ENCODE assay signal across 8 mouse cellular contexts in genomic region chr5:137332857-137333511, GRCm38 (mm10). TPM values are rescaled to one million over a fixed set of nuclear protein-coding genes. Genes with fewer than 3 reads are reported as not detected.
DNase-seq lines count a peak whose midpoint lies in the region; ATAC-seq and TF ChIP-seq lines count a peak whose summit lies in the region.

No protein-coding gene starts in this region.

- no peaks in the 10 kb centered on the region for H3K27me3 ChIP-seq in lung, embryonic 14.5 days (ENCODE audit: insufficient read depth, low read length)
- no peaks in the 10 kb centered on the region for H3K27me3 ChIP-seq in embryonic facial prominence, embryonic 14.5 days (replicated peaks; ENCODE audit: control insufficient read depth, insufficient read depth, low read length)
- H3K27me3 ChIP-seq in limb, embryonic 10.5 days (ENCODE audit: low read depth, poor library complexity, severe bottlenecking): no peaks in the 10 kb centered on the region
- H3K27me3 ChIP-seq in neural tube, embryonic 15.5 days (replicated peaks): no peaks in the 10 kb centered on the region

- H3K4me2 ChIP-seq in lung, embryonic 14.5 days: peak overlapping the region; percentile 97
- peak overlapping the region; percentile 96 for H3K4me2 ChIP-seq in embryonic facial prominence, embryonic 14.5 days (ENCODE audit: low read depth, low read length)
- H3K4me2 ChIP-seq in neural tube, embryonic 15.5 days: peak overlapping the region; percentile 91

- 0 out of 2 replicates have a peak, but pooled peaks have one; percentile 3 for ATAC-seq in lung, embryonic 14.5 days (ENCODE audit: insufficient read depth)
- no peak for ATAC-seq in embryonic facial prominence, embryonic 14.5 days (ENCODE audit: low read depth)
- ATAC-seq in neural tube, embryonic 15.5 days (ENCODE audit: low FRiP score): peak; percentile 43

- 0 out of 2 replicates have a peak, but pooled peaks cover 4% of the 10 kb centered on the region for H3K36me3 ChIP-seq in lung, embryonic 14.5 days (ENCODE audit: insufficient read depth)
- peaks cover 4% of the 10 kb centered on the region; the same call in 1 of the 2 replicates for H3K36me3 ChIP-seq in embryonic facial prominence, embryonic 14.5 days (ENCODE audit: control insufficient read depth, insufficient read depth, low read length)
- H3K36me3 ChIP-seq in limb, embryonic 10.5 days: no peaks in the 10 kb centered on the region
- peaks cover 3% of the 10 kb centered on the region for H3K36me3 ChIP-seq in neural tube, embryonic 15.5 days

- no peak for DNase-seq in lung, embryonic 14.5 days
- DNase-seq in lung, postnatal 14 days: no peak
- no peak for DNase-seq in embryonic facial prominence, embryonic 14.5 days (ENCODE audit: low spot score)
- no peak for DNase-seq in limb, embryonic 10.5 days (ENCODE audit: low spot score)
- no peak for DNase-seq in right cerebral cortex, postnatal 36 days (ENCODE audit: low spot score in 2 of 2)
- no peak for DNase-seq in cerebellum, postnatal 14 days
- DNase-seq in cerebellum, adult 11 months: no peak

- no peaks in the 10 kb centered on the region for H3K4me1 ChIP-seq in lung, embryonic 14.5 days (ENCODE audit: insufficient read depth)
- H3K4me1 ChIP-seq in embryonic facial prominence, embryonic 14.5 days (ENCODE audit: control insufficient read depth, insufficient read depth, low read length): 0 out of 2 replicates have a peak, but pooled peaks cover 6% of the 10 kb centered on the region
- peaks cover 30% of the 10 kb centered on the region for H3K4me1 ChIP-seq in limb, embryonic 10.5 days
- peaks cover 26% of the 10 kb centered on the region for H3K4me1 ChIP-seq in neural tube, embryonic 15.5 days

- H3K27ac ChIP-seq in lung, embryonic 14.5 days (ENCODE audit: low read depth): no peak overlapping the region
- H3K27ac ChIP-seq in embryonic facial prominence, embryonic 14.5 days (replicated peaks; ENCODE audit: low read depth, low read length): no peak overlapping the region
- H3K27ac ChIP-seq in limb, embryonic 10.5 days: peak overlapping the region; percentile 86
- H3K27ac ChIP-seq in neural tube, embryonic 15.5 days (replicated peaks): peak overlapping the region; percentile 76

- H3K9me3 ChIP-seq in lung, embryonic 14.5 days (ENCODE audit: low read depth, low read length): no peaks in the 10 kb centered on the region
- H3K9me3 ChIP-seq in embryonic facial prominence, embryonic 14.5 days (ENCODE audit: control insufficient read depth, low read length): no peaks in the 10 kb centered on the region
- H3K9me3 ChIP-seq in limb, embryonic 10.5 days (replicated peaks): no peaks in the 10 kb centered on the region
- no peaks in the 10 kb centered on the region for H3K9me3 ChIP-seq in neural tube, embryonic 15.5 days (replicated peaks)

- H3K9ac ChIP-seq in lung, embryonic 14.5 days: peak overlapping the region; percentile 56
- H3K9ac ChIP-seq in embryonic facial prominence, embryonic 14.5 days (ENCODE audit: low read depth, low read length): peak overlapping the region; percentile 81
- H3K9ac ChIP-seq in neural tube, embryonic 15.5 days (replicated peaks): peak overlapping the region; percentile 76

- no peak for TF ChIP-seq CTCF in lung, embryonic 14.5 days (IDR thresholded peaks at IDR 0.05; ENCODE audit: low read depth)

- H3K4me3 ChIP-seq in lung, embryonic 14.5 days (ENCODE audit: low read depth, low read length): peak overlapping the region; percentile 55
- H3K4me3 ChIP-seq in embryonic facial prominence, embryonic 14.5 days (ENCODE audit: low read depth, low read length): peak overlapping the region; percentile 70
- H3K4me3 ChIP-seq in limb, embryonic 10.5 days: peak overlapping the region; percentile 71
- peak overlapping the region; percentile 62 for H3K4me3 ChIP-seq in neural tube, embryonic 15.5 days (replicated peaks)

- 20% methylated on average over 15 of the region's 15 CpGs for WGBS in lung, embryonic 14.5 days
- 14% methylated on average over 15 of the region's 15 CpGs for WGBS in embryonic facial prominence, embryonic 14.5 days
- WGBS in limb, embryonic 10.5 days: 22% methylated on average over 15 of the region's 15 CpGs
- WGBS in neural tube, embryonic 15.5 days: 14% methylated on average over 15 of the region's 15 CpGs

RNA-seq across cellular contexts. Expression of gene Slc12a9, which starts 0.4 kb away (rescaled TPM):
- polyA plus RNA-seq in lung, embryonic 14.5 days (2014; fragmentation: Nextera tagmentation; extraction: Ambion mirVana): 9.7 and 10.2 TPM in 2 replicates
- 8.6 and 8.8 TPM in 2 replicates for polyA plus RNA-seq in embryonic facial prominence, embryonic 14.5 days (2014; fragmentation: Nextera tagmentation; extraction: Ambion mirVana)
- 10.4 and 10.6 TPM in 2 replicates for polyA plus RNA-seq in limb, embryonic 10.5 days (2016; fragmentation: Nextera tagmentation; extraction: Ambion mirVana)
- polyA plus RNA-seq in neural tube, embryonic 15.5 days (2015; fragmentation: Nextera tagmentation; extraction: Ambion mirVana): 26.5 and 26.8 TPM in 2 replicates

RNA-seq across cellular contexts. Expression of gene Ephb4, which starts 16.9 kb away (rescaled TPM):
- polyA plus RNA-seq in lung, embryonic 14.5 days (2014; fragmentation: Nextera tagmentation; extraction: Ambion mirVana): 68.6 and 78.0 TPM in 2 replicates
- polyA plus RNA-seq in embryonic facial prominence, embryonic 14.5 days (2014; fragmentation: Nextera tagmentation; extraction: Ambion mirVana): 57.7 and 68.1 TPM in 2 replicates
- 66.3 and 81.0 TPM in 2 replicates for polyA plus RNA-seq in limb, embryonic 10.5 days (2016; fragmentation: Nextera tagmentation; extraction: Ambion mirVana)
- 6.9 and 11.5 TPM in 2 replicates for polyA plus RNA-seq in neural tube, embryonic 15.5 days (2015; fragmentation: Nextera tagmentation; extraction: Ambion mirVana)

RNA-seq across cellular contexts. Expression of gene Trip6, which starts 18.8 kb away (rescaled TPM):
- polyA plus RNA-seq in lung, embryonic 14.5 days (2014; fragmentation: Nextera tagmentation; extraction: Ambion mirVana): 87.1 and 89.3 TPM in 2 replicates
- polyA plus RNA-seq in embryonic facial prominence, embryonic 14.5 days (2014; fragmentation: Nextera tagmentation; extraction: Ambion mirVana): 72.3 and 88.9 TPM in 2 replicates
- 73.4 and 75.9 TPM in 2 replicates for polyA plus RNA-seq in limb, embryonic 10.5 days (2016; fragmentation: Nextera tagmentation; extraction: Ambion mirVana)
- 14.0 and 26.0 TPM in 2 replicates for polyA plus RNA-seq in neural tube, embryonic 15.5 days (2015; fragmentation: Nextera tagmentation; extraction: Ambion mirVana)

RNA-seq across cellular contexts. Expression of gene Srrt, which starts 25.5 kb away (rescaled TPM):
- polyA plus RNA-seq in lung, embryonic 14.5 days (2014; fragmentation: Nextera tagmentation; extraction: Ambion mirVana): 137 and 141 TPM in 2 replicates
- 101 and 105 TPM in 2 replicates for polyA plus RNA-seq in embryonic facial prominence, embryonic 14.5 days (2014; fragmentation: Nextera tagmentation; extraction: Ambion mirVana)
- 200 and 201 TPM in 2 replicates for polyA plus RNA-seq in limb, embryonic 10.5 days (2016; fragmentation: Nextera tagmentation; extraction: Ambion mirVana)
- 90.7 and 94.3 TPM in 2 replicates for polyA plus RNA-seq in neural tube, embryonic 15.5 days (2015; fragmentation: Nextera tagmentation; extraction: Ambion mirVana)

RNA-seq across cellular contexts. Expression of gene Ufsp1, which starts 38.6 kb away (rescaled TPM):
- 4.4 and 4.6 TPM in 2 replicates for polyA plus RNA-seq in lung, embryonic 14.5 days (2014; fragmentation: Nextera tagmentation; extraction: Ambion mirVana)
- 11.1 and 12.3 TPM in 2 replicates for polyA plus RNA-seq in embryonic facial prominence, embryonic 14.5 days (2014; fragmentation: Nextera tagmentation; extraction: Ambion mirVana)
- polyA plus RNA-seq in limb, embryonic 10.5 days (2016; fragmentation: Nextera tagmentation; extraction: Ambion mirVana): 8.1 and 8.5 TPM in 2 replicates
- polyA plus RNA-seq in neural tube, embryonic 15.5 days (2015; fragmentation: Nextera tagmentation; extraction: Ambion mirVana): 29.0 and 29.5 TPM in 2 replicates

Comparison
In these comparisons a context has a peak if more than half of its experiments do, and no peak if none do; other contexts are left out.
1. H3K27ac ChIP-seq: peak in limb, embryonic 10.5 days (single experiment) and neural tube, embryonic 15.5 days (single experiment); none in lung, embryonic 14.5 days (single experiment) and embryonic facial prominence, embryonic 14.5 days (single experiment).
2. Peak in every context shown above with its lines, with median percentiles within 50 percentile points of each other: H3K4me2 ChIP-seq, H3K4me3 ChIP-seq and H3K9ac ChIP-seq.